Mouse (Mus musculus) forebrain, embryonic 16.5 days (tissue): ENCODE results near the gene H2-T3. TPM values are rescaled to one million over a fixed set of nuclear protein-coding genes. Genes with fewer than 3 reads are reported as not detected.

Experiments
- ATAC-seq: fragments of 200-750 bp; cut with Nextera tagmentation; 2 replicates; pipeline ENCODE4 v1.8.0; 2017; ENCODE audit warnings: mild to moderate bottlenecking, moderate library complexity
- H3K27ac ChIP-seq: fragments of 300-500 bp; sonication (generic); 2 replicates; pipeline ENCODE4 v1.5.1; 2014; ENCODE audit warnings: low read length, control low read depth
- H3K27me3 ChIP-seq: fragments of 300-500 bp; sonication (generic); replicated peaks from 2 replicates; pipeline ENCODE4 v1.6.1; 2014; ENCODE audit warnings: low read length; ENCODE audit not compliant: control insufficient read depth, insufficient read depth
- H3K36me3 ChIP-seq: fragments of 300-500 bp; sonication (generic); 2 replicates; pipeline ENCODE4 v1.6.1; 2014; ENCODE audit not compliant: control insufficient read depth, insufficient read depth
- H3K4me1 ChIP-seq: fragments of 300-500 bp; sonication (generic); replicated peaks from 2 replicates; pipeline ENCODE4 v1.6.1; 2014; ENCODE audit warnings: low read length; ENCODE audit not compliant: control insufficient read depth, insufficient read depth
- H3K4me2 ChIP-seq: fragments of 300-500 bp; sonication (generic); 2 replicates; pipeline ENCODE4 v1.6.1; 2014; ENCODE audit warnings: mild to moderate bottlenecking, low read length, control low read depth
- H3K4me3 ChIP-seq: fragments of 300-500 bp; sonication (generic); replicated peaks from 2 replicates; pipeline ENCODE4 v1.5.1; 2014; ENCODE audit warnings: mild to moderate bottlenecking, low read length, control low read depth
- H3K9ac ChIP-seq: fragments of 300-500 bp; sonication (generic); replicated peaks from 2 replicates; pipeline ENCODE4 v1.6.1; 2014; ENCODE audit warnings: low read depth, low read length, control low read depth
- H3K9me3 ChIP-seq: fragments of 300-500 bp; sonication (generic); 2 replicates; pipeline ENCODE4 v1.6.1; 2016; ENCODE audit warnings: low read length; ENCODE audit not compliant: control insufficient read depth
- WGBS: fragments of 180-500 bp; shearing (Covaris S2); extraction: QIAGEN DNeasy Blood & Tissue Kit; methylation state at CpG from one replicate; pipeline ENCODE4 v1.1.7; 2014; 5-methylcytosine and 5-hydroxymethylcytosine counted together
- polyA plus RNA-seq: library from polyadenylated mRNA; unstranded; fragments of >200 nt; fragmentation: Nextera tagmentation; extraction: Ambion mirVana; gene quantifications from 2 replicates; pipeline ENCODE4 v1.2.1, GENCODE M21; 2015

H2-T3 gene
- polyA plus RNA-seq, 1 experiment from 2014 or later: not detected

DNA sequence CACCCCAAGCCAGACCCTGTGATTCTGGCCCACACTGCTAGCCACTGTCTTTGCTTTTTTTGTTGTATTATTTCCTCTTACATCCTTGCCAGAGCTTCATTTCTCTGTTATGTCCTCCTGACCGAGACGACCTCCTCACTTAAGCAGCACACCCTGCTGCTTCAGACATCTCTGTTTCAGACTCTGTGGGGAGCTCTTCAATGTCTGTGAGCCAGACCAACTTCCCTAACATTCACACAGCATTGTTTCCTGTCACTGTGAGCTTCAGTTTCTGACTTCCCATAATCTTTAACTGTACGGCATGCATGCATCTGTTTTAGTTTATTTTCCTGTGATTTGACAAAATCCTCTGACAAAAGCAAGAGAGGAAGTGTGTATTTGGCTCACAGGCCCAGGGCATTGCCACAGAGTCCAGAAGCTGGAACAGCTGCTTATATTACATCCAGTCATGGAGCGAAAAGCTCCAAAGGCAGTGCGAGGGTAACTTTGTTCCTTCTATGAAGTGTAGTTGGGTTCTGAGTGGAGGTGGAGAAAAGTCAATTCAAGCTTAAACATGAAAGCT is 28.6 kb upstream of the H2-T3 start:
- H3K4me1 ChIP-seq: no peaks in the 10 kb centered on the region
- no peak overlapping the region for H3K4me3 ChIP-seq
- ATAC-seq: no peak
- H3K9ac ChIP-seq: no peak overlapping the region
- WGBS: 47% methylated on average over 5 of the region's 5 CpGs
- H3K27ac ChIP-seq: no peak overlapping the region
- no peaks in the 10 kb centered on the region for H3K9me3 ChIP-seq
- H3K36me3 ChIP-seq: no peaks in the 10 kb centered on the region
- H3K27me3 ChIP-seq: peaks cover 34% of the 10 kb centered on the region
- H3K4me2 ChIP-seq: no peak overlapping the region

GRCm38 (mm10) chr17:36215586-36215985 is 25.5 kb upstream of the H2-T3 start:
- H3K9ac ChIP-seq: no peak overlapping the region
- H3K27ac ChIP-seq: no peak overlapping the region
- ATAC-seq: no peak
- 3% methylated on average over 20 of the region's 20 CpGs for WGBS
- H3K4me1 ChIP-seq: no peaks in the 10 kb centered on the region
- peaks cover 36% of the 10 kb centered on the region for H3K27me3 ChIP-seq
- no peak overlapping the region for H3K4me3 ChIP-seq
- H3K4me2 ChIP-seq: no peak overlapping the region
- H3K36me3 ChIP-seq: no peaks in the 10 kb centered on the region
- no peaks in the 10 kb centered on the region for H3K9me3 ChIP-seq

- Histone ChIP-seq H3K36me3 (no peaks in the 10 kb centered on the region), H3K9me3 (no peaks in the 10 kb centered on the region), H3K9ac (no peak overlapping the region), H3K27me3 (peaks cover 31% of the 10 kb centered on the region), H3K4me1 (peaks cover 3% of the 10 kb centered on the region), H3K4me3 (no peak overlapping the region), H3K27ac (no peak overlapping the region), H3K4me2 (no peak overlapping the region)
- no peak for ATAC-seq
Measured at GRCm38 (mm10) chr17:36206846-36207245, 16.8 kb upstream of the H2-T3 start.

GRCm38 (mm10) chr17:36205862-36206261 is 15.8 kb upstream of the H2-T3 start:
- Histone ChIP-seq H3K4me2 (peak overlapping the region; percentile 55), H3K27me3 (peaks cover 29% of the 10 kb centered on the region), H3K4me1 (peaks cover 3% of the 10 kb centered on the region), H3K36me3 (no peaks in the 10 kb centered on the region), H3K27ac (no peak overlapping the region), H3K9ac (peak overlapping the region; percentile 22; the same call in 1 of the 2 replicates), H3K9me3 (no peaks in the 10 kb centered on the region), H3K4me3 (peak overlapping the region; percentile 30)
- 0 out of 2 replicates have a peak, but pooled peaks have one; percentile 23 for ATAC-seq
- 0% methylated on average over 35 of the region's 41 CpGs for WGBS

GRCm38 (mm10) chr17:36205456-36205855 is 15.4 kb upstream of the H2-T3 start:
- peak overlapping the region; percentile 30 for H3K4me3 ChIP-seq
- H3K27ac ChIP-seq: no peak overlapping the region
- under 1% methylated on average over 15 of the region's 15 CpGs for WGBS
- peak overlapping the region; percentile 55 for H3K4me2 ChIP-seq
- H3K36me3 ChIP-seq: no peaks in the 10 kb centered on the region
- H3K27me3 ChIP-seq: peaks cover 29% of the 10 kb centered on the region
- no peaks in the 10 kb centered on the region for H3K9me3 ChIP-seq
- no peak for ATAC-seq
- no peak overlapping the region for H3K9ac ChIP-seq
- H3K4me1 ChIP-seq: peaks cover 3% of the 10 kb centered on the region

DNA sequence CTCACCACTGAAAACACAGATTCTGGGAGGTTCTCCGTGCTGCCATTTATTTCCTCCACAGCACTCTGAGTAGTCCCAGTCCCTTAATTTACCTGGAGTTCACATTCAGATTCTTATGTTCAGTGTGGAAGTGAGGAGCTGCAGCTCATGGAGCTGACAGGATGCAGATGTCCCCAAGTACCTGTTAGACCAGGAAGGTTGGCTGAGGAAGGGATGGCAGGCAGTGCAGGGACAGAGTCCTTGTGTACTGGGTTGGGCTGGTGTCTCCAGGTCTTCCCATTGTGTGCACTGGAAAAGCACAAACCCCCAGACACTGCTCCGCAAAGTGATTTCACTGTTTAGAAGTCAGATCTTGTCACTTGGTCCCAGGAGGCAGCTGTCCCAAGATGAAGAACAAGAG is 11.8 kb upstream of the H2-T3 start:
- Histone ChIP-seq H3K4me3 (no peak overlapping the region), H3K36me3 (no peaks in the 10 kb centered on the region), H3K4me1 (peaks cover 3% of the 10 kb centered on the region), H3K9ac (no peak overlapping the region), H3K4me2 (no peak overlapping the region), H3K27ac (no peak overlapping the region), H3K9me3 (no peaks in the 10 kb centered on the region), H3K27me3 (peaks cover 28% of the 10 kb centered on the region)
- ATAC-seq: no peak
- 93% methylated on average over 2 of the region's 2 CpGs for WGBS

GRCm38 (mm10) chr17:36198317-36198716 is 8.2 kb upstream of the H2-T3 start:
- Histone ChIP-seq H3K4me1 (no peaks in the 10 kb centered on the region), H3K9ac (no peak overlapping the region), H3K27ac (no peak overlapping the region), H3K4me2 (no peak overlapping the region), H3K36me3 (no peaks in the 10 kb centered on the region), H3K9me3 (no peaks in the 10 kb centered on the region), H3K27me3 (0 out of 2 replicates have a peak, but pooled peaks cover 1% of the 10 kb centered on the region), H3K4me3 (no peak overlapping the region)
- WGBS: 6% methylated on average over 5 of the region's 5 CpGs
- no peak for ATAC-seq

GRCm38 (mm10) chr17:36194471-36194870 is 4.4 kb upstream of the H2-T3 start:
- Histone ChIP-seq H3K27ac (no peak overlapping the region), H3K27me3 (no peaks in the 10 kb centered on the region; the same call in 1 of the 2 replicates), H3K9ac (no peak overlapping the region), H3K9me3 (no peaks in the 10 kb centered on the region), H3K4me1 (no peaks in the 10 kb centered on the region), H3K4me3 (no peak overlapping the region), H3K4me2 (no peak overlapping the region), H3K36me3 (no peaks in the 10 kb centered on the region)
- no peak for ATAC-seq
- 86% methylated on average over 6 of the region's 6 CpGs for WGBS

DNA sequence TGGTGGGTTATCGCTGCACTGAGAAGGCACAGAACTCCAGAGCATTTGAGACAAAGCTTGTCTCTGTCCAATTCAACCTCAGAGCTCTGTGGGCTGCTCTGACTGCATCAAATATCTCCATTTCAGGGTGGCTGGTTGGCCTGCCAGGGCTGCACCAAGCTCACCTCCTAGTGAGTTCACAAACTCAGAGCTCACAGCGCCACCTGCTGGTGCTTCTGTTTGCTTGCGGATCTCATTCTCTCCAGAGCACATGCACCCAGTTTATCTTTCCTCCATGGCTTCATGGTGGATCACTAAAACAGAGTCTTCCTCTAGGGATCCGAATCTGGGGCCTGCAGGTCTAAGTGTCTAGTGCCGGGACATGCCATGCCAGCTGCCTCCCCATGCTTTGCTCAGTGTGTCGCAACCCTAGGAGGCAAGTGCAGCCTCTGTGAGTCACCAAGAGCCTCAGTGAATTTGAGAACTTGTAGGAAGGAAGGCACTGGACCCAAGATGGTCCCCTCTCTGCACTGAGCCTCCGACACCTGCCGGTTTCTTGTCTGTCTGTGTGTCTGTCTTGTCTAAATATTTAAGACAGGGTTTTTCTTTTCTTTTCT is 3.6 kb upstream of the H2-T3 start:
- Histone ChIP-seq H3K4me2 (no peak overlapping the region), H3K27me3 (no peaks in the 10 kb centered on the region; the same call in 1 of the 2 replicates), H3K9me3 (no peaks in the 10 kb centered on the region), H3K4me1 (no peaks in the 10 kb centered on the region), H3K36me3 (no peaks in the 10 kb centered on the region), H3K4me3 (no peak overlapping the region), H3K9ac (no peak overlapping the region), H3K27ac (no peak overlapping the region)
- WGBS: 28% methylated on average over 8 of the region's 8 CpGs
- no peak for ATAC-seq
